Mouse (Mus musculus) MEL (cell line): ENCODE measurements around the gene Rybp.

Source experiments
- CTCF ChIP-seq, 3 experiments: IDR thresholded peaks in 2 of 3; conservative IDR thresholded peaks in 1 of 3; 2 replicates each; pipeline ENCODE4 v1.5.1; 2011 to 2012; ENCODE audit warnings: low read length in 3 of 3, low read depth in 2 of 3, mild to moderate bottlenecking in 2 of 3, improper control_type of control experiment in 1 of 3, inconsistent platforms in 1 of 3, mixed read lengths in 1 of 3, moderate library complexity in 1 of 3; ENCODE audit not compliant: control insufficient read depth in 1 of 3, insufficient read depth in 1 of 3, poor library complexity in 1 of 3, severe bottlenecking in 1 of 3
- ETS1 ChIP-seq: IDR thresholded peaks from 2 replicates; pipeline ENCODE4 v1.6.1; 2012; ENCODE audit warnings: low read depth, mild to moderate bottlenecking, inconsistent platforms, low read length, improper control_type of control experiment, moderate library complexity
- KAT2A ChIP-seq: conservative IDR thresholded peaks from 2 replicates; pipeline ENCODE4 v1.6.1; 2012; ENCODE audit warnings: low read depth, low read length, improper control_type of control experiment, inconsistent platforms
- MAFK ChIP-seq: IDR thresholded peaks from 2 replicates; pipeline ENCODE4 v1.6.1; 2011; ENCODE audit warnings: low read depth, mild to moderate bottlenecking, low read length, improper control_type of control experiment, borderline replicate concordance
- MEF2A ChIP-seq: IDR thresholded peaks from 2 replicates; pipeline ENCODE4 v1.6.1; 2014; ENCODE audit warnings: low read depth, mild to moderate bottlenecking, inconsistent platforms, low read length, improper control_type of control experiment; ENCODE audit not compliant: poor library complexity, insufficient replicate concordance, severe bottlenecking; ENCODE audit errors: extremely low read depth
- MXI1 ChIP-seq: IDR thresholded peaks from 2 replicates; pipeline ENCODE4 v1.6.1; 2011; ENCODE audit warnings: mild to moderate bottlenecking, low read depth, low read length, improper control_type of control experiment
- POLR2A ChIP-seq, 2 experiments: IDR thresholded peaks; 2 replicates each; pipeline ENCODE4 v1.6.1; 2011 to 2012; ENCODE audit warnings: low read length in 2 of 2, mild to moderate bottlenecking in 2 of 2, control low read depth in 1 of 2, improper control_type of control experiment in 1 of 2, low read depth in 1 of 2, moderate library complexity in 1 of 2; ENCODE audit not compliant: control insufficient read depth in 1 of 2, insufficient read depth in 1 of 2, poor library complexity in 1 of 2
- SIN3A ChIP-seq: IDR thresholded peaks from 2 replicates; pipeline ENCODE4 v1.6.1; 2012; ENCODE audit warnings: low read length, improper control_type of control experiment, inconsistent platforms
- TCF12 ChIP-seq: IDR thresholded peaks from 2 replicates; pipeline ENCODE4 v1.6.1; 2014; ENCODE audit warnings: low read depth, mild to moderate bottlenecking, inconsistent platforms, low read length, improper control_type of control experiment, moderate library complexity
- ZC3H11A ChIP-seq: IDR thresholded peaks from 2 replicates; pipeline ENCODE4 v1.6.1; 2012; ENCODE audit warnings: low read depth, mild to moderate bottlenecking, inconsistent platforms, low read length, improper control_type of control experiment

- TF ChIP-seq SIN3A (no peak), ETS1 (no peak), MAFK (no peak), CTCF (IDR thresholded peaks at IDR 0.05 in 2 of 3, conservative IDR thresholded peaks at IDR 0.05 in 1 of 3; ENCODE audit: control insufficient read depth in 1 of 3, insufficient read depth in 1 of 3, low read depth in 2 of 3, low read length in 3 of 3, poor library complexity in 1 of 3, severe bottlenecking in 1 of 3) (no peak), POLR2A (IDR thresholded peaks at IDR 0.05; ENCODE audit: control insufficient read depth in 1 of 2, insufficient read depth in 1 of 2, low read depth in 1 of 2, low read length in 2 of 2, poor library complexity in 1 of 2) (no peak), MXI1 (no peak), KAT2A (no peak), ZC3H11A (no peak), MEF2A (no peak), TCF12 (no peak)
These were observed 61.1 kb downstream of the Rybp start for GRCm38 (mm10) chr6:100226204-100226603.
